Mouse (Mus musculus): Measurements from ENCODE around the gene Usp3.
A peak's percentile ranks its signal among the peaks of the same experiment; 100 is the strongest.

The Usp3 gene

DNA sequence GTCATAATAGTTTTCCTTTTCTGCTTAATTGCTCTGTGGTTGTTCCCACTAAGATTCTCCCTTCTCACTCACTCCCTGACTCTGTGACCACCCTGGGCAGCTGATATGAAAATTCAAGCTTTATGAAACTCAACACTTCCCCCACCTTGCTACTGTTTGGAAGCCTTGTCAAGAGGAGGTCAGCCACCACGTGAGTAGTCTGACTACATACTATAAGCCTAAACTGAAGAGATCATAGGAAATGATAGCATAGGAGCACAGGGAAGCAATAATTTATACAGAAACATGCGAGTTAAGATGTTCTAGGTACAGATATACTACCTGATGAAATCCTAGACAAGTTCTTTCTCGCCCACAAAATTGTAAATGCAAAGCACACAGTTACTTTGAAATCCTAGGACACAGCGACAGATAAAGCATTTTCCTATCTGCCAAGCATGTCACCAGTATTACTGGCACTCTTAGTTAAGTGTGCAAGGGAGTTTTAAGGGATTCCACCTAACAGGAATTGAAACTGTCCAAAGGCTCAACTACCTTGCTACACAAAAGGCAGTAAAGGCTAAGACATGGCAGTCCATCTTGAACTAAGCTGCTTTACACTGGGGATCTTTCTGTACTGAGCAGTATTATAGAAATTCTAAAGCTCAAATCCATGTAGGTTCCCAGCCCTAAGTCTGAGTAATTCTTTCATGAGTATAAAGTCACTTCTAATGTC, 20.8 kb downstream of the Usp3 start:
- ATAC-seq (ENCODE audit: low TSS enrichment): no peak

DNA sequence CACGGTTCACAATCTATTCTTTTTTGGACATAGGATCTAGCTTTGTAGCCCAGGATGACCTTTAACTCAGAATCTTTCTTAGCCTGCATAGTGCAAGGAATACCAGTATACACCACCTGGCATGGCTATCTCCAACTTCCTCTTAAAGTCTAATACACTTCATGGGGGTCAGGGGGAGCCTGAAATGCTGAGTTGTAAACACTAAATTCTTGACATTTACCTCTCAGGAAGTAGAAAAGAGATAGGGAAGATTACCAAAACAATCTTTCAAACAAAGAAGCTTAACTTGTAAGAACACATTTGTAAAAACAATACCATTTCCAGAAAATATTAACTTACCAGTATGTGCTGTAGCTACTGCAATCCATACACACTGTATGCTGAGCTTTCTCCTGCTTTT, 30.7 kb downstream of the Usp3 start:
- ATAC-seq (ENCODE audit: low TSS enrichment): no peak

DNA sequence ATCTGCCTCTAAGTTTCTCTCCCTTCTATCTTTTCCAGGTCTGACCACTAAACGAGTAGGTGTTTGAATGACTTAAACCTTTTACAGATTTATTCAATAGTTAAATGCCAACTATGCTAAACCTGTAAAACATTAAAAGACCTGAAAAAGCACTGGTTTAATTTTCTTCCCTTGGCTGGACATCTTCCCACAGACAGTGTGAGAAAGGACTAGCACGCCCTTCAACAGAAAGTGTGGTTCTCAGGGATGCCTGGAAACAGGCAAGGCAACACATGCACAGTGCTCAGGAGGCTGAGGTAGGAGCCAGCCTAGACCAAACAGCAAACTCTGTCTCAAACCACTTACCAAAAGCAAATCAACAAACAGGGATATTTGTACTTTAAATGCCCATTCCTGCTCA, 31.4 kb downstream of the Usp3 start:
- ATAC-seq (ENCODE audit: low TSS enrichment): no peak

DNA sequence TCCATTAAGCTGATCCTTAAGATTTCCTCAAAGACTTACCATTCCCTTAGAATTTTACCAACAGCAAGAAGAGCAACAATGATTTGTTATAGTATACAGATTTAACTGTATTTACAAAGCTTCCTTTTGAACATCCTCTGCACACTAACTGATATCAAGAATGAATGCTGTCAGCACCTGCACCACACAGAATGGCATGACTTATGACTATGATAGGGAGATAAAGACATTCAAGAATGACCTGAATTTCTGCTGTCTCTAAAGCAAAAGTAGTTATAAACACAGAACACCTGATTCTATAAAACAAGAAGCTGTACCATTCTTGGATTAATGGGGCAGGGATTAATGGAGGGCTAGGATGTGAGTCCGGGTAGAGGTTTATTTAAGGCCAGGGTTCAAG, 32.2 kb downstream of the Usp3 start:
- ATAC-seq (ENCODE audit: low TSS enrichment): no peak

DNA sequence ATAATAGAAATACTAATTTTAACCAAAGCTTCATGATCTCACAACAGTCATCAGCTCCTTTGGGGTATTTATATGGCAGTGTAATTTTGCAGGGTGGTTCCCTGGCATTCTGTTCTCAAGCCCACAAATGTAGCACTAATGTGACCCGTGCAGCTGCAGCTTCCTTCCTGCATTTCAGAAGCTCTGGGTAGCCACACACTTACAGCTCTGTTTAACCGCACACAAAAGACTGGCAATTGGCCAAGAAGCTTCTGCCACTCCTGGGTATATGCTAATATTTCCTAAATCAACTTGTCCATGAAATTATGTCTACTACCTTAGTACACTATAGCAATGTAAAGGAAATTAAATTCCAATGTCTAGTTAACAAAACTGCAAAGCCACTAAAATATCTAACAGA, 32.6 kb downstream of the Usp3 start:
- ATAC-seq (ENCODE audit: low TSS enrichment): no peak

DNA sequence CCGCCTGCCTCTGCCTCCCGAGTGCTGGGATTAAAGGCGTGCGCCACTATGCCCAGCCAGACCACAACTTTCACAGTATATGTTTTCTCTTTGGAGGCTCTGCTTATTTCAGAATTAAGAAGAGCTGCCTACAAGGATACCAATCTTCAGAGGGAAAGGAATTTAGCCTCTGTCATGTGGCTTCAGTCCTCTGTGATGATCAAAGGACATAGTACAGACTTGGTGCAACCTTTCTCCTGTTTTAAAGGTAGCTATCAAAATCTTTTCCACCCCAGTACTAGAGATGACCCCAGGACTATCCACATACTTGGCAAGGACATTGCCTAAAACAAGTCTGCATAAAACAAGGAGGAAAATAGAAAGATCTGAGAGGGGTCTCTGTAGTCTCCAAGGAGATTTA, 34.0 kb downstream of the Usp3 start:
- no peak for ATAC-seq (ENCODE audit: low TSS enrichment)

DNA sequence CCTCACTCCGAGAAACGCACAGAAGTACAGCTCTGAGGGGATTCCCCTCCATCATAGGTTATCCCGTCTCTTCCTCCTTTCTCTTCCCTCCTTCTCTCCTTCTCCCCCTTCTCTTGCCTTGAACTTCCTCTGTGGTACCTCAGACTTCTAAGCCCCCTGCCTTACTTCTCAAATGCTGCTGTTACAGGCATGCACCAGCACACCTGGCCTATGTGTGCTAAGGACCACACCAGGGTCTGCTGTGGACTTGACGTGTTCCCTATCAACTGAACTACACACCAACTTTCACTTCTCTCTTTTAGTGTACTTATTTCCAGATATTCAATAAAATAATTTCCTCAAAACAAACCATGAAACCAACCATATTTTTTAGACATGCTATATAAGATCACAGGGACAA, 50.2 kb downstream of the Usp3 start:
- no peak for ATAC-seq (ENCODE audit: low TSS enrichment)

DNA sequence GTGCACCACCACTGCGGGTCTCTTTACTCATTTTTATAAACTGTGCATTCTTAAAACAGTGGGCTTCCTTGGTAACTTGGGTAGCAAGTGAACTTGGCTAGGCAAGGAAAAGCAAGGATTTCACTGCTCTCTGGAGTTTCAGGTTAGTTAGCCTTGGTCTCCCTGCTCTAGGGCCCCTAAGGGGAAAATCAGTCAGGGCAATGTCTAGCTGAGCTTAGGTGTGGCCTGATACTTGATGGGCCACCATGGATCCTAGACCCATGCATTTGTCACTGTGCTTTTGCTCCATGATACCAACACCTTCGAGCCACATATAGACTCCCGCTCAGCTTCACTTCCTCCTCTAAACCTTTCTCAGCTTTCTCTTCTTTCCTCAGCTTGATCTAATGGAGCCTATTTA, 71.3 kb downstream of the Usp3 start:
- no peak for ATAC-seq (ENCODE audit: low TSS enrichment)

DNA sequence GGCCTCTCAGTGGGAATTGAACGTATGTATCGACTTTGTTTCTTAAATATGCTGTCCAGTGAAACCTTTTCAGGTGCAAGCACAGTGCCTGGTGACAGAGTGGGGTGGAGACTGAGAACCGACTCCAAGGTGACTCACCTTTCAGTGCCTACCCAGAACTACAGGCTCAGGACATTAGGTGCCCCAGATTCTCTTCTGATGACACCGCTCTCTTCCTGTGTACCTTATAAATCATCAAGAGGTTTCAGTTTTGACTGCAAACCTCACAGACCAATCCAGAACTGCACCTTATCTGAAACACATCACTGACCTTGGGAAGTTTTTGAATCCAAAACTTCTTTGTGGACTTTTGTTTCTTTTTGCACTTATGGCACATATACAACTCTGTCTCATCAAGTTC, 72.6 kb downstream of the Usp3 start:
- ATAC-seq (ENCODE audit: low TSS enrichment): no peak

DNA sequence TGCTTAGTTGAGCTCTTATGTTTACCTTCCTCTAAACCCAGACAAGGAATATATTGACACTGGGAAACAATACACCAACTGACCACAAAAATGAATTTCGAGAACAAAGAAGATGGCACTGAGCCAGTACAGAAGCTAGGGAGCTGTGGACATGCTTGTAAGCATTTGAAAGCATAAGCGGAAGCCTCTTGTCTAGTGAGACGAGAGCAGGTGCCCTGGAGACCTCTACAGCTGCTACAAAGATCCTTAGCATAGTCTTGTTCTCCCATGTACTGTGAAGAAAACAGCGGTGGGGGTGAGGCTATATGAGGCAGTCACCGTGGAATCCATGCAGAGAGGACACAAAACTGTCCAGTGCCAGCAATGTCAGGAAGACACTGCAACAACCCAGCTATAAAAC, 74.0 kb downstream of the Usp3 start:
- no peak for ATAC-seq (ENCODE audit: low TSS enrichment)

DNA sequence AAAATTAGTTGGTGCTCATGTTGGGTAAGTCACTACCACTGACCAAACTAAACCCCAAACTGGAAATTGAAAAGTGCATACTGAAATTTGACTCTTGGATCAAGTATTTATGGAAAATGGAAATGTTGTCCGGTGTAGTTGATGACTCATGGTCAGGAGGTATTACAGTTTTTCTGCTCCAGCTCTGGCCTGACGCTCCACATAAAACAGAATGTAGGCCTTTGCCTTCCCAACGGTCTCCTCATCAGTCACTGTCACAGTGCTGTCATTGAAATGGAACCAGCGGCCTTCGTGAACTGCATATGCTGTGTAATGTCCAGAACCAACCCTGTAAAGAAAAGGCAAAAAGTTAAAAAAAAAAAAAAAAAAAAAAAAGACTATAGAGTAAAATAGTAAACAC, 74.7 kb downstream of the Usp3 start:
- ATAC-seq (ENCODE audit: low TSS enrichment): no peak

DNA sequence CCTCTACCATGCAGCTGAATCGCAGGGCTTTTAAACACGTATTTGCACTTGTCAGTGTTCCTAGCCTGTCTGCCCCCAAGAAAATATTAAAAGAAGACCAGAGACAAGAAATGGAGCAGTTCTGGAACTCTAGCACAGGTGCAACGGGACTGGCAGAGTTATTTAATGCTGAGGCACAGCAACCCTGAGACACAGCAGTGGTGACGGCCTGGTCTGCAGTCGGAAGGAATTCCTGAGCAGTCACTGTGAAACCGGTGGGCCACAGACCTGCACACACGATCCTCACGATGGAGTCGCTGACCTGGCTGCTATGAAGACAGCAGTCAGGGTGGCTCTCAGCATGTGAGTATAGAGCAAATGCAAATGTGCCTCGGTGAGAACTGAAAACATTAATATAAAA, 75.2 kb downstream of the Usp3 start:
- ATAC-seq (ENCODE audit: low TSS enrichment): no peak

DNA sequence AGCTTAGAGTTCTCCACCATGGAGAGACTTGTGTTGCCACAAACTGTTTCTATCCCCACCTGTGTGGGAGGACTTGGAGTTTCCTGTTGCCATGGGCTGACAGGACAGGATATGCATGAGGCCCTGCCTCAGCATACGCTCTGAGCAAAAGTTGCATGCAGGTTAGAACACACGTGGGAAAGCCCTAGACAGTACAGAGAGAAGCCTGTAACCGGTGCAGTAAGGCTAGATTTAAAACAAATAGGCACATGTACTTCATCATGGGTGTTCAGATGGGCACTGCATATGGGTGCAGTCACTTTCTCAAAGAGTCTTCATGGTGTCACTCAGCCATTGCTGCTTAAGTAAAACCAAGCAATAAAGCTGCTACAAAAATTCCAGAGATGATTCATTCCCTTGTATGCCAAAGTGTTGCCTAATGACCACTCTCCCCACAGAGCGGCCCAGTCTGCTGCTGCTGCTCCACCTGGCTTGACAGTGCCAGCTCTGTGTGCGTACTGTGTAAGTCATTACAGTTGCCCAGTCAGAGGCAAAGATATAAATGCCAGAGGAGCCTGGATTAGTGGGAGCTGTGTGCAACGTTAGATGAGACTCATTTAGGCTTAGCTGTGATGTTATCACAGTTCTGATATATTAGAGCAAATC, 76.5 kb downstream of the Usp3 start:
- no peak for ATAC-seq (ENCODE audit: low TSS enrichment)

DNA sequence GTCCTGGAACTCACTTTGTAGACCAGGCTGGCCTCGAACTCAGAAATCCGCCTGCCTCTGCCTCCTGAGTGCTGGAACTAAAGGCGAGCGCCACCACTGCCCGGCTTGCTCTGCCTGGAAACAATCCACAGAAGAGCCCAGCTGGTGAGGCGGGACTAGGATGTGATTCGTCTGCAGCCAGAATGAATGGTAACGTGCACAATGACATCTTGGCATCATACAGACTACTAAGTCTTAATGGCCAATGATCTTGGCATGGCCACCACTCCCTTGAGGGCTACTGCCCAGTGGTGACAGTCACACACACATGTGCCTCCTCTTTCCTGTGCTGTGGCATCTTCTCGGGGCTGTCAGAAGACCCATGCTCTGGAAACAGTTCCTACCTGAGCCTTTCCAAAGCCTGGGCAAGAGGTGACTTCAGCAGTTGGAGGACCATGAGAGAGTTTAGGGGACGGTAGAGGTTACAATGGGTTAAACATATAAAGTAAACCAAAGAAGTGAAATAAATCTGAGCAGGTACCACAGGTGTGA, 77.2 kb downstream of the Usp3 start:
- no peak for ATAC-seq (ENCODE audit: low TSS enrichment)

DNA sequence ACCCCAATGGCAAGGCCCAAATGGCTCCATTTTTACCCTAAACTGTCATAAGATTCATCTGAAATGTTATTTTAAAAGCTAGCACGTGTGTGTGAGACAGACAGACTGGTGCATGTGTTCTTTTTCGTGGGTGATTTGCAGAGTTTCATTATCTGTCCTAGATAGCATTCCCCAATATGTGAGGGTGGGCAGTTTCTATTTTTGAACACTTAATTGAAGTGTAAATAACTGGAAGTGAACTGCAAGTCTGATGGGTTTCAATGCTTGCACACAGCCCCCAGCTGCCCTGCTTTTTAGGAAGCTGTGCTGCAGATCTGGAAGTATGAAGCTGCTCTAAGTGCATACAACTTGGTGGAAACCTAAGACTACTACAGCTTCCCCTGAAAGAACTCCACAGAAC, 77.8 kb downstream of the Usp3 start:
- ATAC-seq (ENCODE audit: low TSS enrichment): no peak

DNA sequence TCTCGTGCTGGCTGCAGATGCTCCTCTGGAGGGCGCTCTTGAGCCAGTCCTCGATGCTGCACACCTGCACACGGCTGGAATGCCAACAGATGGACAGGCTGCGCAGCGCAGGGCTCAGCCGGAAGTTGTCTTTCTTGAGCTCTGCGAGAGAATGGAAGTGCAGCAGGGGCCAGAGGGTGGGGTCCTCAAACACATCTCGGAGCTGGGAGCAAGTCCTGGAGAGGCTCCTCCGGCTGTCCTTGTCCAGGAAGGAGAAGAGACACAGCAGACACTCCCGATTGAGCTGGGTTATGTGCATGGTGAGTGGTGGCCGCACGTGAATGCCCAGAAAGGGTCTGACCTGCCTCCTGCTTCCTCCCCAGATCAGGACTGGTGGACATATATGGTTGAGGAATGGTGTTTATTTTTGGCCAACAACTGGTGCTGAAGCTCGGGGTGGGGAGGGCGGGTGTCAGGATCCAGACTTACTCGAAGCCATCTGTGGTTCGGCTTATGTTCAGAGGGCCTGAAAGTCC, 78.6 kb downstream of the Usp3 start, which contains the start of gene Fbxl22:
Gene Fbxl22 (minus strand): TSS at position 338 of the 515 bp plus-strand sequence.
- no peak for ATAC-seq (ENCODE audit: low TSS enrichment)

DNA sequence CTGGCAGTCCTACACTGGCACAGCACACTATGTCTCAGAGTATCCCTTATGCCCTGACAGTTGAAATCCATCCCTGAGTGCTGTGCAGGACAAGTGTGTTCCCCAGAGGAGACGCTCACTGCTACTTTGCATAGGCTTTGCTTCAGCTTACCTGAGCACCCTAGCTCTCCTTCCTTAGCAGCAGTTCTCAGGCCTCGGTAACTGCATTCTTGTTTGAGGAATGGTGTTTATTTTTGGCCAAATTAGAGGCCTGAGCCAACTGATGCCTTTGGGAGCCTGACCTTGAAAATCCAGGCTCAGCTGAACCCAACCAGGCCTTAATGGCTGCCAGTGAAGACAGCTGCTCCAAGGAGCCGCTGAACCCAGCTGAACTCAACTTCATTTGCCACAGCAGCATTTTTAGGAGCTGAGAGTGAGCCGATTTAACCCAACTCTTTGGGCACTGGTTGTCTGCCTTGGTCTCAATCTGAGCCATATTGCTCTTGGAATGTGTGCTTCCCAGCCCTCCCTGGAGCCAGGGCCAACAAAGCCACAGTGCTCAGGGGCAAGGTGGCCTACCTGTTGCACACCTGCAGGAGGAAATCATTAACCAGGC, 79.2 kb downstream of the Usp3 start:
- ATAC-seq (ENCODE audit: low TSS enrichment): no peak

DNA sequence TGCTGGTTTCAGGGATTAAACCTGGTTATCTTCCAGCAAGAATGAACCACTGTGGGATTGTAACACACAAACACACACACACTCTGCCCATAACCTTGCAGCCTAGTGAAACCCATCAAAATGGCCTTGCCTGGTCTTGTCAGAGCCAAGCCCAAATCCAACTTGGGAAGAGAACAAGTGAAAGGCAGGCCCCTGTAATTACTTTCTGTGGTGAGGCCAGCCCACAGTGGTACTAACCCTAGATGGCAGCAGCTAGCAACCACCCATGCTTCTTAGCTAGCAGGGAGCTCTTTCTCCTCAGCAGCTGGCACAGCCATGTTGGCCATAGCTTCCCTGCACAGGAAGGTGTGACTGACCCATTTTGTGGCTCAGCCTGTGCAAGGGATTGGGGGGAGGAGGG, 79.8 kb downstream of the Usp3 start:
- ATAC-seq (ENCODE audit: low TSS enrichment): peak; percentile 25; the same call in 1 of the 2 replicates

DNA sequence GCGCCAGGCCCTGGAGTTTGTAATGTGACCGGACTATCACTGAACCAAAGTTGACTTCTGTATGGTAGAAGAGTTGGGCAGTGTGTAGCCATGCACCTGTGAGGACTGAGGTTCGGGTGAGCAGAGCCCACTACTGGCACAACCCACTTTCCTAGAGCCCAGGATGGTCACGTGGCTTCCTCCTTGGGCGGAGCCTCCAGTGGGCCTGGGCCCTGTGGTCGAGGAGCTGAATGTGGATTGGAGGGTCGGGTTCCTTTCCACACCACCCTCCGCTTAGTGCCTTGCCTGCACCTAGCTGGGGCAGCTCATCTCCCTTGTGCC, 80.6 kb downstream of the Usp3 start:
- ATAC-seq (ENCODE audit: low TSS enrichment): peak; percentile 64

DNA sequence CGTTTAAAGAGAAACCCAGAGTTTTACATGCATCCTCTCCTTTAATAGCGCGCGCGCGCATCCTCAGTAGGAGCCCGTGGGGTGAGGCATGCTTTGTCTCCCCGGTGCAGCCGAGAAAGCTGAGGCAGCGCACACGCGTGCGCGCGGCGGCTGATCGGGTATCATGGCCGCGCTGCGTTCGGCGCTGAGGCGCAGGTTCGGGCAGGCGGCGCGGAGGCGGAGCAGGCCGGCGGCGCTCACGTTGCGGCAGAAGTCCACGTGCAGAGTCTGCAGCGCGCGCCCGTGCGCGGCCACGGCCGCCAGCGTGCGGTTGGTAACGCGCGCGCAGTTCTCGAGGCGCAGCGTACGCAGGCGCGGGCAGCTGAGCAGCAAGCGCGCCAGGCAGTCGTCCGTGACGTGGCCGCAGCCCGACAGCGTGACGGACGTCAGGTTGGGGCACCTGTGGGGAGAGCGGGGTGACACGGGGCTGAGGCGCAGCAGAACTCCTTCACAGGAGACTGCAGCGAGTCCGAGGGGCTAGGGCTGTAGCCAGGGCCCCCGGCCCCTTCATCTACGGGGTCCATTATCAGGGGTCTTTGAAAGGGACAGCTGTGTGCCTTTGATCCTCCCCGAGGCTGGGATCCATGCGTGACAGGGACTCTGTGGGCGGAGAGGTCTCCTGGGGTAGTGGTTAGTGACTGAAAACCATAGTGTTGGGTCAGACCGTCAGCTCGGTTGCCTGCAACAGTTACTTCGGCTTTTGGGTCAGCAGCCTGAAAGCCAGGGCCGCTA, 81.2 kb downstream of the Usp3 start:
- ATAC-seq (ENCODE audit: low TSS enrichment): peak; percentile 75

DNA sequence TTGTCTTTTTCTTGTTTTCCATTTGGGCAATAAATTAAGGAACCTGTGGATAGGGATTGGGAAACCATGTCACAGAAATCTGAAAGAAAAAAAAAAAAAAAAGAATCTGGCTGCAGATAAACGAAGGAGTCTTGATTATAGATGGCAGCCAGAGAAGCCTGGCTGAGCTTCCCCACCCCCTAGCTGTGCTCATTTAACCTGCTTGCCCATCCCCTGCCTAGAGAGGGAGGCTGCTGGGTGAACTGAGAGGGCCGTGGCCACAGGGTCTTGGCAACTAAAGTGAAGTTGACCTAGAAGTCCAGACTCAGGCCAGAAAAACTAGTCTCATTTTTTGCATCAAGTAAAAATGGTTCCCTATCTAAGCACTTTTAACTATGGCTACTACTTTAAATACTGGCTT, 82.0 kb downstream of the Usp3 start:
- ATAC-seq (ENCODE audit: low TSS enrichment): no peak

DNA sequence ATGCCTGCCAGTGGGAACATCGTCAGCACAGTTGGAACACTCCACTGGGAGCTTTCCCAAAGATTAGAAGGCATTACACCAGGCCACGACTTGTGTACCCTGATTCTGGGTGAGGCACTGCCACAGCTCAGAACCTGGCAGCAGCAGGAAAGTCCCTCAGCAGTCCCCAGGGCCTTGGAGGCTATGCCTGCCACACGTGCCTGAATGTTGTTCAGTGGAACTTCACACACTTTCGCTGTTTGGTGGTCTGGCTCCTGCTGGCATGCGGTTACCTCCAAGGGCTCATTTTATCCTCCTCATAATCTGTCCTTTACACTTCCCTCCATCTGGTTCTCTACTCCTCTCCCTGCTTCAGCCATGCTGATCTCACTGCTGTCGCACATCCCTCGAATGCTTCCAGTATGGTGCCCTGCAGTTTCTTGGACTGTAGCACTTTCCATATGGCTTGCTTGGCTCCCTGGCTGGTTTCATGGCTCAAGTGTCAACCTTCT, 82.5 kb downstream of the Usp3 start:
- no peak for ATAC-seq (ENCODE audit: low TSS enrichment)
